Mouse (Mus musculus) liver, embryonic 16.5 days (tissue): Measurements from ENCODE around the gene Brix1. TPM values are rescaled to one million over a fixed set of nuclear protein-coding genes. Genes with fewer than 3 reads are reported as not detected.
"Not testable (repeated sequence)": the region's sequence is repeated elsewhere in the genome, so short reads cannot be mapped to it uniquely, and the experiment has no call there.

Source experiments
- ATAC-seq: fragments of 200-750 bp; cut with Nextera tagmentation; 2 replicates; pipeline ENCODE4 v1.8.0; 2017; ENCODE audit warnings: low read depth, mild to moderate bottlenecking, moderate number of reproducible peaks, moderate library complexity
- H3K27ac ChIP-seq: fragments of 300-500 bp; sonication (generic); 2 replicates; pipeline ENCODE4 v1.5.1; 2014; ENCODE audit warnings: mild to moderate bottlenecking, low read length
- H3K27me3 ChIP-seq: fragments of 300-500 bp; sonication (generic); 2 replicates; pipeline ENCODE4 v1.6.1; 2014; ENCODE audit warnings: low read depth, low read length, mixed read lengths; ENCODE audit not compliant: control insufficient read depth, insufficient read depth
- H3K36me3 ChIP-seq: fragments of 300-500 bp; sonication (generic); 2 replicates; pipeline ENCODE4 v1.6.1; 2014; ENCODE audit warnings: mild to moderate bottlenecking; ENCODE audit not compliant: control insufficient read depth, insufficient read depth
- H3K4me1 ChIP-seq: fragments of 300-500 bp; sonication (generic); 2 replicates; pipeline ENCODE4 v1.6.1; 2014; ENCODE audit warnings: low read depth, low read length, mixed read lengths; ENCODE audit not compliant: control insufficient read depth
- H3K4me2 ChIP-seq: fragments of 300-500 bp; sonication (generic); 2 replicates; pipeline ENCODE4 v1.6.1; 2014; ENCODE audit warnings: low read depth, low read length, mixed read lengths
- H3K4me3 ChIP-seq: fragments of 300-500 bp; sonication (generic); 2 replicates; pipeline ENCODE4 v1.5.1; 2014; ENCODE audit warnings: low read depth, mild to moderate bottlenecking, low read length
- H3K9ac ChIP-seq: fragments of 300-500 bp; sonication (generic); 2 replicates; pipeline ENCODE4 v1.6.1; 2014; ENCODE audit warnings: low read depth, low read length
- H3K9me3 ChIP-seq: fragments of 300-500 bp; sonication (generic); replicated peaks from 2 replicates; pipeline ENCODE4 v1.6.1; 2016; ENCODE audit warnings: low read length; ENCODE audit not compliant: control insufficient read depth
- WGBS: fragments of 180-500 bp; shearing (Covaris S2); extraction: QIAGEN DNeasy Blood & Tissue Kit; methylation state at CpG from one replicate; pipeline ENCODE4 v1.1.7; 2014; ENCODE audit not compliant: insufficient replicate concordance; 5-methylcytosine and 5-hydroxymethylcytosine counted together
- polyA plus RNA-seq: library from polyadenylated mRNA; unstranded; fragments of >200 nt; fragmentation: Nextera tagmentation; extraction: Ambion mirVana; gene quantifications from 2 replicates; pipeline ENCODE4 v1.2.1, GENCODE M21; 2015

The Brix1 gene
- 40.0 and 47.7 TPM in 2 replicates for polyA plus RNA-seq

DNA sequence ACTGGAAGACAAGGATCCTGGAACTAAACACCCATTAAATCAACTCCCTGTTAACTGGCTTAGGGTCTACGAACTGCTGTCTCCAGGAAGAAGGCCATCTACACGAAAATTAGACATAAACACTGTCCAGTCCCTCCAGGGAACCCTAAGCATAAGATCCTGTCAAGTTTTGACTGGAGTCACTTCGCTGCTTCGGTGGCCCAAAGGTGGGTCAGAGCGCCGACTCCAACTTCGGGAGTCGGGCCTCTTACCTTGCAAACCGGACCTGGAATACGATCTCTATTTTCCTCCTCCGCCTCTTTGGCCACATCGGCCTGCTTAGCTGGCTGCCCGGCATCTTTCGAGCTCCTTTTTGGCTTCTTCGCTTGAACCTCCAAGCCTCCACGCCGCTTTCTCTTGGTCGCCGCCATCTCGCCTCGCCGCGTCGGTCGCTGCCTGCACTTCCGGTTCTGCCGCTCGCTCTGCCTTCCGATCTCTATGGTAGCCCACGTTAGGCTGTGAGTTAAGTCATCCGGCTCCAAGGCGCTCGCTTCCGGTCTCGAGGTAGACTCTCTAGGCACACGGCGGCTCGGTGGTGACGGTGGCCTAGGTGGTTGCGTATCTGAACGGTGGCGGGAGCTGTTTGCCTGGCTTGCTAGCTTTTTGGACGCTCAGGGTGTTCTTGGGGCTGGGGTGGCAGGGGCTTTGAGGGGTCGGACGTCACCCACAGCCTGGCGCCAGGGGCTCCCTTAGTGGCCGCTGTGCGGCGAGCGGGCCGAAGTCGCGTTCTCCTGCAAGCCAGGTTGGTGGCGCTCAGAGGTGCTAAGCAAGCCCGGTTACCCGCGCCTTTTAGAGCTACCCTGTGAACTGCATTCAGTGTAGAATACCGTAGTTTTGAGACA is at the start of gene Brix1, which contains the start of gene Rad1:
Gene Brix1, minus strand, starts transcription at position 464 of the 881 bp plus-strand sequence.
Gene Rad1, plus strand, starts transcription at position 535 of the 881 bp plus-strand sequence.
- peaks cover 19% of the 10 kb centered on the region for H3K36me3 ChIP-seq

GRCm38 (mm10) chr15:10534591-10534990 is 48.8 kb upstream of the Brix1 start:
- H3K27me3 ChIP-seq: no peaks in the 10 kb centered on the region
- H3K36me3 ChIP-seq: no peaks in the 10 kb centered on the region
- no peak for ATAC-seq
- no peak overlapping the region for H3K9ac ChIP-seq
- H3K4me2 ChIP-seq: no peak overlapping the region
- H3K4me1 ChIP-seq: no peaks in the 10 kb centered on the region
- H3K9me3 ChIP-seq: no peaks in the 10 kb centered on the region
- WGBS: 62% methylated on average over 5 of the region's 5 CpGs
- H3K4me3 ChIP-seq: no peak overlapping the region
- H3K27ac ChIP-seq: no peak overlapping the region

More for the DNA sequence above, at the start of gene Brix1, which contains the start of gene Rad1:
- under 1% methylated on average over 58 of the region's 58 CpGs for WGBS
- peak; percentile 99 for ATAC-seq
- H3K4me1 ChIP-seq: peaks cover 10% of the 10 kb centered on the region
- peak within 1 kb of the TSS; percentile 87 for H3K4me2 ChIP-seq
- H3K27me3 ChIP-seq: no peaks in the 10 kb centered on the region
- H3K4me3 ChIP-seq: peak within 1 kb of the TSS; percentile 87
- H3K9me3 ChIP-seq: no peaks in the 10 kb centered on the region
- peak within 1 kb of the TSS; percentile 87 for H3K9ac ChIP-seq
- H3K27ac ChIP-seq: peak within 1 kb of the TSS; percentile 70

- not testable (repeated sequence) for H3K36me3 ChIP-seq, H3K9ac ChIP-seq, H3K4me1 ChIP-seq, H3K27ac ChIP-seq, H3K4me3 ChIP-seq, ATAC-seq, H3K27me3 ChIP-seq, H3K9me3 ChIP-seq, H3K4me2 ChIP-seq
- 68% methylated on average over 10 of the region's 10 CpGs for WGBS
These were observed 47.6 kb upstream of the Brix1 start for GRCm38 (mm10) chr15:10533361-10533760.

DNA sequence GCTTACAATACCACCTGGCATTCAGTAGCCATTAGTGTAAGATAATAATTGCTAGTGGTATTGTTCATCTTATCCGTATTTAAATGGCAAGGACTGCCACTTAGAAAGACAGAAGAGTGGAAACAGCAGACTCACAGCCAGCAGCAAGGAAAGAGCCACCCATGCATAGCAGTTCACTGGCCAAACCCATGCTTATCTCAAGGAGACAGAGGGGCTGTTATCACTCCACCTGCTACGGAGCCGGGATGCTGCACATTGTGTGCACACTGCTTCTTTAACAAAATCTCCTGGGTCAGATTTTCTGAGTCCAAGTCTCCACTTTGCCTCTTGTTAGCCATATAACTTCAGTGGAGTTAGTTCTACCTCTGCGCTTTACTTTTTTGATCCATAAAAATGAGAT is 45.6 kb upstream of the Brix1 start:
- H3K36me3 ChIP-seq: no peaks in the 10 kb centered on the region
- no peaks in the 10 kb centered on the region for H3K9me3 ChIP-seq
- WGBS: 36% methylated on average over 4 of the region's 4 CpGs
- H3K4me1 ChIP-seq: no peaks in the 10 kb centered on the region
- no peak overlapping the region for H3K9ac ChIP-seq
- no peak overlapping the region for H3K4me2 ChIP-seq
- H3K27ac ChIP-seq: no peak overlapping the region
- H3K4me3 ChIP-seq: no peak overlapping the region
- H3K27me3 ChIP-seq: no peaks in the 10 kb centered on the region
- ATAC-seq: peak; percentile 60; the same call in 1 of the 2 replicates

DNA sequence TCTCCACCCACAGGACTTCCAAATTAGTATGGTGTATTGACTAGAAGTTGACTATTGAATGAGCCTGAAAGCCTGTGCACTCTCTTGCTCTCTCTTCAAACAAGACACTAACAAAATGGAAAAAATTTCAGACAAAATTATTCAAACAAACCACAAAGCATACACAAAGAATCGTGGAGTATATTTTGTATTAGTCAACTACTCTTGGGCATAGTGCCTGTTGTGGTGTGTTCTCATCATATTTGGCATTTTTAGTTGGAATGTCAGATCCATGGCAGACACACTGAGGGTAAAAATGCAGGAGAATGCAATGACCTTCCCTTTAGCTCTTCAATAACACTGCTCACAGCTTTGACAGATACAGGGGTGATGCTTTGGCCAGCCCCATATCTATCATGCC is 40.1 kb upstream of the Brix1 start:
- H3K4me3 ChIP-seq: no peak overlapping the region
- H3K36me3 ChIP-seq: no peaks in the 10 kb centered on the region
- ATAC-seq: no peak
- 43% methylated on average over 1 of the region's 1 CpGs for WGBS
- H3K9me3 ChIP-seq: no peaks in the 10 kb centered on the region
- H3K27me3 ChIP-seq: no peaks in the 10 kb centered on the region
- no peak overlapping the region for H3K4me2 ChIP-seq
- no peak overlapping the region for H3K27ac ChIP-seq
- no peak overlapping the region for H3K9ac ChIP-seq
- H3K4me1 ChIP-seq: no peaks in the 10 kb centered on the region

DNA sequence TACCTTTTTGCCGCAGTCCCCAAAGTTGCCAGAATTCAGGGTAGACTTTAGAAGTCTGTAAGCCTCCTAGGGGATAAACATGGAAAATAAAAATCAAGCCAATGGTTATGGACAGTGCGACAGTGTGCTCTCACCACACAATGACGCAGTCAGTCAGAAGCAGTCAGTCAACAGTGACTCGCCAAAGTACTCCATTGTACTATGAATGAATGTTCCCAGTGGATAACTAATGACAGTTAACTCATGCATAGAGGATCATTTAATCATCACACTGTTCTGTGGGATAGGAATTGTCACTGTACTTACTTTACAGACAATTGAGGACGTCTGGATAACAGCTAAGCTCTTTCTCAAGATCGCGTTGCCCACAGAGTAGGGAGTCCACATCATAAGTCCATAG is 29.4 kb upstream of the Brix1 start:
- no peak for ATAC-seq
- Histone ChIP-seq H3K27ac (no peak overlapping the region), H3K9ac (no peak overlapping the region), H3K4me3 (no peak overlapping the region), H3K36me3 (no peaks in the 10 kb centered on the region), H3K4me1 (no peaks in the 10 kb centered on the region), H3K9me3 (no peaks in the 10 kb centered on the region), H3K4me2 (no peak overlapping the region), H3K27me3 (no peaks in the 10 kb centered on the region)
- 81% methylated on average over 7 of the region's 7 CpGs for WGBS

- no peaks in the 10 kb centered on the region for H3K36me3 ChIP-seq
- H3K4me2 ChIP-seq: no peak overlapping the region
- no peak overlapping the region for H3K9ac ChIP-seq
- H3K4me3 ChIP-seq: no peak overlapping the region
- H3K27me3 ChIP-seq: no peaks in the 10 kb centered on the region
- H3K9me3 ChIP-seq: no peaks in the 10 kb centered on the region
- H3K4me1 ChIP-seq: no peaks in the 10 kb centered on the region
- no peak for ATAC-seq
- no peak overlapping the region for H3K27ac ChIP-seq
- WGBS: 60% methylated on average over 11 of the region's 11 CpGs
These were observed 20.4 kb upstream of the Brix1 start for GRCm38 (mm10) chr15:10506099-10506498.

DNA sequence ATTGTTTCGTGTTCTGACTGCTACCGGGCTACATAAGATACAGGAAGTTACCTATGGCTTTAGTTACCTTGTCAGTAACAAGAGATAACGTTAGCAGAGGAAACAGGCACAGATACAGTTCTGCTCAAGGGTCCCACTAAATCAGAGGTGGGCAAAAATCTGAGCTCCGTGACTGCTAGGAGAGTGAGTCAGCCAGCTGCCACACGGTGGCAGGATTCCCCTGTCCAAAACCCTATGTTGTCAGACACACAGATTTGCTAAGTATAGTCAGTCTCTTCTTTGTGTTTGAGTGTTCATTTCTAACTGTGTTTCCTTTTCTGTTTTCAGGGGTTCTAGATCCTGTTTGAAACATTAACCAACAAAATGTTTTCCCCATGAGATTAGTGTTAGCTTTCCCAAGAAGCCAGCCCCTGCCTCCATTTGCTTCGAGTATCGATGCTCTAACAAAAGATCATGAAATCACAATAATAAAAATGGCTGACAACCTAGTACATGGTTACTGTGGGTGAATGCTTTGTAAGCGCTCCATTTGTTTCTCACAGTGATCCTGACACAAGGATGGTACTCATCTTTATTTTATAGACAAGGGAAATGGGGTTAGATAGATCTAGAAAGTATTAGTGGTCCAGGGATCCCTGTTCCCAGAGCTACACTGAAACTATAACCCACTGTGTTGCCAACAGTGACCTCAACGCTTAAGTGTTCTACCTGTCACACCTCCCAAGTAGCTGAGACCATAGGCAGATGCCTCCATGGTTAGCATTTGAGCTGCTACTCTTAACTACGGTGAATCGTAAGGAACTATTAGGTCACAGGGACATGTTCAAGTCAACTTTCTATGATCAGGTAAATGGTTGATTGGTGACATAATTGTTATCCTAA is 15.3 kb upstream of the Brix1 start:
- WGBS: 45% methylated on average over 11 of the region's 11 CpGs
- Histone ChIP-seq H3K4me3 (no peak overlapping the region), H3K27me3 (no peaks in the 10 kb centered on the region), H3K4me1 (no peaks in the 10 kb centered on the region), H3K36me3 (peaks cover 3% of the 10 kb centered on the region), H3K9ac (no peak overlapping the region), H3K27ac (no peak overlapping the region), H3K9me3 (no peaks in the 10 kb centered on the region), H3K4me2 (no peak overlapping the region)
- ATAC-seq: no peak
